Mouse (Mus musculus): ENCODE measurements around the gene Lrch1.

GRCm38 (mm10) chr14:74943581-74944117 is 4.0 kb downstream of the Lrch1 start:
- TF ChIP-seq CTCF (IDR thresholded peaks at IDR 0.05; ENCODE audit: extremely low read depth, insufficient read depth, insufficient read length, insufficient replicate concordance), result no peak
- no peak for TF ChIP-seq POLR2A (IDR thresholded peaks at IDR 0.05; ENCODE audit: low read depth, low read length)
